Mouse (Mus musculus): ENCODE measurements around the gene Usp47.
A peak's percentile ranks its signal among the peaks of the same experiment; 100 is the strongest.

Gene Usp47

GRCm38 (mm10) chr7:112155194-112155593 is 131.9 kb downstream of the Usp47 start:
- DNase-seq (ENCODE audit: low spot score in 2 of 2): no peak

DNA sequence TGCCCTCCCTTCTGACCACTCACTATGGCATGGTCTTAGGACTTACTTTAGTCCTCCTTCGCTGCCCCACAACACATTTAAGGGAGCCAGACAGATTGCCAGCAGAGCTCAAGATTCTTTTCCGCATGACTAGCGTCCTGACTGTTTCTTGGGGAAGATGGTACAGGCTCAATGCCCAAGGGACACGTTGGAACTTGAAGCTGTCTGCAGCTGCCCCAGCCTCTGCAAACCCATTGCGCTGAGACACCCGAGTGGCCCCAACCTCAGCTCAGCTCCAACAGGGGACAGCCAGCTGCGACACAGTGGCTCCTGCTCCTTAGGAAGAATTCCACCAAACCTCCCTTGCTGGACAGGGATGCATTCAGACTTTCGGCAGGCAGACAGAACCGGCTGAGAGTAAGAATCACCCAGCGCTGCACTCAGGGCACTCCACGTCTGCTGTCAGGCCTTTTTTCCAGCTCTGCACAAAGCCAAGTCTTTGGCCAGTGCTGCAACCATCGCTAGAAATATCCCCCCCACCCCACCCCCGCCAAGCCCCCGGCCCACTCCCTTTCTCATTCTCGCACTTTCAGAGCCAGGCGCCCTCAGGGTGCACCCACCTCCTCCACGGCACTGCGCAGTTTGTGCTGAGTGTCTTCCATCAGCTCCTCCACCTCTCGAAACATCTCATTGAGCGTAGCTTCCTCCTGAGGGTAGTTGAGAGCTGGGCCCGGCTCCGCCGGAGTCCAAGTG is 134.4 kb downstream of the Usp47 start:
- DNase-seq (ENCODE audit: low spot score in 2 of 2): no peak

DNA sequence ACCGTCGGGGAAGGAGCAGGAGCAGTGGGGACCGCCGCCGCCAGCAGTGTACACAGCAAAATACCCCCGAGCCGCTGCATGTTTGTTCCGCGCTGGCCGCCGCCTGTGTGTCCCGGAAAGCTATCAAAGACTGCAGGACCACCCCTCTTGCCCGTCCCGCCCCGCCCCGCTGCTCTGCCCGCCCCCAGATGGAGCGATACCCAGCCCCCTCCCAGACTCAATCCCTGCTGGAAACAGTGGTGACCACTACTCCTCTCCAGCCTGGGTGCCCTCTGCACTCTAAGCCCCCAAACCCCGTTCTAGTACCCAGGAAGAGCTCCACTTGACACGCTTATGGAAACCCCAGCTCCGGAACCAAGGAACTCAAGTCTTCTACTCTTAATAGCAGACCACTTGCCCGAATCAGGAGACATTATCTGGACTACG is 135.0 kb downstream of the Usp47 start:
- DNase-seq (ENCODE audit: low spot score in 2 of 2): no peak

DNA sequence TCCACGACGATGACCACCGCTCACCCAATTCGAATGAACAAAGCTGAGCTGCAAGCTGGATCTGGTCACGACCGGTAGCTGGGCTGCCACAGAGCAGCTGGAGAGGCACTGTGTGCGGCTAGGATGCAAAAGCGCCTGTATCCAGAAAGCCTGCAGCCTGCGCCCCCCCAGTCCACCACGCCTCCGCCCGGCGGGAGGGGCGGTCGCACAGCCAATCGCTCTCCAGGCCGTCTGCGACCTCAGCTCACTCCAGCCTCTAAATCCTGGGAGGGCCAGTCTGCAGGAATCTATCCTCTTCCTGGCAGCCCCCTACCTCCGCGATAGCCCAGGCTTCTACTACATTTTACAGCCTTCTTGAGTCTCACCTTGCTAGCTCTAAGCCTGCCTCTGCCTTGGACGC is 135.6 kb downstream of the Usp47 start, which contains the start of gene Dkk3:
TSS of gene Dkk3 (minus strand) at position 116 of the 400 bp plus-strand sequence.
- peak in 1 of 2 experiments; percentile 46 for DNase-seq (ENCODE audit: low spot score in 2 of 2)

DNA sequence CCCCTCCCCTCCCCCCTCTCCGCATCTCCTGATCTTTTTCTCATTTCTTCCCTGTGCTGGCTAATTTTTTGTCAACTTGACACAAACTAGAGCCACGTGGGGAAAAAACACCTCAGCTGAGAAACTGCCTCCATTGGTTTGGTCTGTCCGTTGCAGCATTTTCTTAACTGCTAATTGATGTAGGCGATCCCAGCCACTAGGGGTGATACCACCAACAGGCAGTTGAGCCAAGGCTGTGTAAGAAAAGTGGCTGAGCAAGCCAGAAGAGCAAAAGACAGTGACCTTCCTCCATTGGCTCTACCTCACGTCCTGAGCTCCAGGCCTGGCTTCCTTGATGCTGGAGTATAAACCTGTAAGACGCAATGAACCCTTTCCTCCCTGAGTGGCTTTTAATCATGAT is 136.5 kb downstream of the Usp47 start:
- no peak for DNase-seq (ENCODE audit: low spot score in 2 of 2)

All from right cerebral cortex, adult 2 months (tissue).